Mouse (Mus musculus) liver, embryonic 13.5 days (tissue): Measurements from ENCODE around the gene Skor1. TPM values are rescaled to one million over a fixed set of nuclear protein-coding genes. Genes with fewer than 3 reads are reported as not detected.

Experiments
- ATAC-seq: fragments of 200-750 bp; cut with Nextera tagmentation; 2 replicates; pipeline ENCODE4 v1.8.0; 2017; ENCODE audit warnings: low read depth, mild to moderate bottlenecking, moderate number of reproducible peaks, moderate library complexity
- DNase-seq: peaks from one replicate; pipeline ENCODE4 v3.0.0; 2022
- H3K27ac ChIP-seq: fragments of 300-500 bp; sonication (generic); 2 replicates; pipeline ENCODE4 v1.5.1; 2015; ENCODE audit warnings: moderate library complexity, mild to moderate bottlenecking, inconsistent platforms
- H3K27me3 ChIP-seq: fragments of 300-500 bp; sonication (generic); 2 replicates; pipeline ENCODE4 v1.6.1; 2015; ENCODE audit warnings: mild to moderate bottlenecking, inconsistent platforms
- H3K36me3 ChIP-seq: fragments of 300-500 bp; sonication (generic); 2 replicates; pipeline ENCODE4 v1.6.1; 2015; ENCODE audit warnings: mild to moderate bottlenecking, inconsistent platforms
- H3K4me1 ChIP-seq: fragments of 300-500 bp; sonication (generic); replicated peaks from 2 replicates; pipeline ENCODE4 v1.6.1; 2015; ENCODE audit warnings: inconsistent platforms
- H3K4me2 ChIP-seq: fragments of 300-500 bp; sonication (generic); 2 replicates; pipeline ENCODE4 v1.6.1; 2015; ENCODE audit warnings: inconsistent platforms, mild to moderate bottlenecking, moderate library complexity
- H3K4me3 ChIP-seq: fragments of 300-500 bp; sonication (generic); replicated peaks from 2 replicates; pipeline ENCODE4 v1.5.1; 2015; ENCODE audit warnings: mild to moderate bottlenecking, inconsistent platforms
- H3K9ac ChIP-seq: fragments of 300-500 bp; sonication (generic); 2 replicates; pipeline ENCODE4 v1.6.1; 2015; ENCODE audit warnings: mild to moderate bottlenecking, inconsistent platforms
- H3K9me3 ChIP-seq: fragments of 300-500 bp; sonication (generic); replicated peaks from 2 replicates; pipeline ENCODE4 v1.6.1; 2016; ENCODE audit warnings: inconsistent platforms
- WGBS: fragments of 180-500 bp; shearing (Covaris S2); methylation state at CpG from one replicate; pipeline ENCODE4 v1.1.7; 2015; ENCODE audit not compliant: insufficient replicate concordance; 5-methylcytosine and 5-hydroxymethylcytosine counted together
- polyA plus RNA-seq: library from polyadenylated mRNA; unstranded; fragments of >200 nt; fragmentation: Nextera tagmentation; extraction: Ambion mirVana; gene quantifications from 2 replicates; pipeline ENCODE4 v1.2.1, GENCODE M21; 2015

Gene Skor1
- polyA plus RNA-seq, 1 experiment from 2014 or later: not detected

GRCm38 (mm10) chr9:63108580-63108979 lies 40.2 kb downstream of the Skor1 start:
- WGBS: 36% methylated on average over 4 of the region's 4 CpGs
- DNase-seq (no peak), ATAC-seq (no peak; the same call in 1 of the 2 replicates)
- no peaks in the 10 kb centered on the region for H3K9me3 ChIP-seq
- peak overlapping the region; percentile 48 for H3K4me3 ChIP-seq
- peak overlapping the region; percentile 55; the same call in 1 of the 2 replicates for H3K9ac ChIP-seq
- H3K4me1 ChIP-seq: 0 out of 2 replicates have a peak, but pooled peaks cover 7% of the 10 kb centered on the region
- peak overlapping the region; percentile 74 for H3K27ac ChIP-seq
- H3K27me3 ChIP-seq: peaks cover 17% of the 10 kb centered on the region
- H3K36me3 ChIP-seq: no peaks in the 10 kb centered on the region
- peak overlapping the region; percentile 57 for H3K4me2 ChIP-seq

- no peaks in the 10 kb centered on the region for H3K4me1 ChIP-seq
- WGBS: 75% methylated on average over 5 of the region's 5 CpGs
- ATAC-seq: no peak
Measured at GRCm38 (mm10) chr9:63100660-63101059, 48.1 kb downstream of the Skor1 start.

GRCm38 (mm10) chr9:63099876-63100275 lies 48.9 kb downstream of the Skor1 start:
- no peak overlapping the region for H3K9ac ChIP-seq
- no peaks in the 10 kb centered on the region for H3K27me3 ChIP-seq
- no peak overlapping the region for H3K4me3 ChIP-seq
- no peak overlapping the region for H3K4me2 ChIP-seq
- no peaks in the 10 kb centered on the region for H3K9me3 ChIP-seq
- no peak for DNase-seq
- no peaks in the 10 kb centered on the region for H3K36me3 ChIP-seq
- H3K4me1 ChIP-seq: no peaks in the 10 kb centered on the region
- ATAC-seq: no peak
- H3K27ac ChIP-seq: no peak overlapping the region

More at GRCm38 (mm10) chr9:63100660-63101059, 48.1 kb downstream of the Skor1 start:
- H3K27me3 ChIP-seq: no peaks in the 10 kb centered on the region
- no peak overlapping the region for H3K4me2 ChIP-seq
- H3K4me3 ChIP-seq: no peak overlapping the region
- no peak for DNase-seq
- H3K9me3 ChIP-seq: no peaks in the 10 kb centered on the region
- H3K9ac ChIP-seq: no peak overlapping the region
- H3K27ac ChIP-seq: no peak overlapping the region
- H3K36me3 ChIP-seq: no peaks in the 10 kb centered on the region

- Histone ChIP-seq H3K9me3 (no peaks in the 10 kb centered on the region), H3K27me3 (no peaks in the 10 kb centered on the region), H3K4me3 (no peak overlapping the region), H3K36me3 (no peaks in the 10 kb centered on the region), H3K4me1 (no peaks in the 10 kb centered on the region), H3K27ac (no peak overlapping the region), H3K9ac (no peak overlapping the region), H3K4me2 (no peak overlapping the region)
- 71% methylated on average over 4 of the region's 4 CpGs for WGBS
- DNase-seq (no peak), ATAC-seq (no peak)
Measured at GRCm38 (mm10) chr9:63099344-63099743, 49.4 kb downstream of the Skor1 start.

- Histone ChIP-seq H3K27ac (no peak overlapping the region), H3K9me3 (no peaks in the 10 kb centered on the region), H3K27me3 (no peaks in the 10 kb centered on the region), H3K9ac (no peak overlapping the region), H3K4me2 (no peak overlapping the region), H3K36me3 (no peaks in the 10 kb centered on the region), H3K4me1 (no peaks in the 10 kb centered on the region), H3K4me3 (no peak overlapping the region)
- WGBS: 60% methylated on average over 4 of the region's 4 CpGs
- ATAC-seq: no peak
- no peak for DNase-seq
Measured at GRCm38 (mm10) chr9:63098887-63099286, 49.9 kb downstream of the Skor1 start.

GRCm38 (mm10) chr9:63097204-63097603 lies 51.6 kb downstream of the Skor1 start:
- WGBS: 49% methylated on average over 1 of the region's 1 CpGs
- Histone ChIP-seq H3K9me3 (no peaks in the 10 kb centered on the region), H3K36me3 (no peaks in the 10 kb centered on the region), H3K9ac (no peak overlapping the region), H3K4me3 (no peak overlapping the region), H3K4me1 (peaks cover 4% of the 10 kb centered on the region; the same call in 1 of the 2 replicates), H3K4me2 (no peak overlapping the region), H3K27me3 (no peaks in the 10 kb centered on the region), H3K27ac (no peak overlapping the region)
- ATAC-seq (no peak), DNase-seq (no peak)

GRCm38 (mm10) chr9:63094030-63094429 lies 54.7 kb downstream of the Skor1 start:
- H3K4me2 ChIP-seq: no peak overlapping the region
- H3K36me3 ChIP-seq: no peaks in the 10 kb centered on the region
- H3K4me3 ChIP-seq: no peak overlapping the region
- WGBS: 57% methylated on average over 1 of the region's 1 CpGs
- no peaks in the 10 kb centered on the region for H3K27me3 ChIP-seq
- no peak for ATAC-seq
- peaks cover 5% of the 10 kb centered on the region for H3K4me1 ChIP-seq
- H3K27ac ChIP-seq: no peak overlapping the region
- H3K9me3 ChIP-seq: no peaks in the 10 kb centered on the region
- H3K9ac ChIP-seq: no peak overlapping the region
- DNase-seq: no peak

GRCm38 (mm10) chr9:63092567-63092966 lies 56.2 kb downstream of the Skor1 start:
- 17% methylated on average over 6 of the region's 6 CpGs for WGBS
- Histone ChIP-seq H3K36me3 (no peaks in the 10 kb centered on the region), H3K4me1 (peaks cover 5% of the 10 kb centered on the region), H3K4me3 (no peak overlapping the region; the same call in 1 of the 2 replicates), H3K27me3 (no peaks in the 10 kb centered on the region), H3K27ac (0 out of 2 replicates have a peak overlapping the region, but pooled peaks have one; percentile 18), H3K9me3 (no peaks in the 10 kb centered on the region), H3K4me2 (peak overlapping the region; percentile 44), H3K9ac (0 out of 2 replicates have a peak overlapping the region, but pooled peaks have one; percentile 9)
- DNase-seq (no peak), ATAC-seq (no peak)

- Histone ChIP-seq H3K27me3 (no peaks in the 10 kb centered on the region), H3K9ac (0 out of 2 replicates have a peak overlapping the region, but pooled peaks have one; percentile 9), H3K4me3 (peak overlapping the region; percentile 30), H3K36me3 (no peaks in the 10 kb centered on the region), H3K4me2 (peak overlapping the region; percentile 44), H3K27ac (0 out of 2 replicates have a peak overlapping the region, but pooled peaks have one; percentile 18), H3K4me1 (peaks cover 5% of the 10 kb centered on the region), H3K9me3 (no peaks in the 10 kb centered on the region)
- WGBS: 3% methylated on average over 13 of the region's 13 CpGs
- DNase-seq (no peak), ATAC-seq (peak; percentile 12; the same call in 1 of the 2 replicates)
Measured at GRCm38 (mm10) chr9:63091971-63092528, 56.7 kb downstream of the Skor1 start.

GRCm38 (mm10) chr9:63091101-63091921 lies 57.5 kb downstream of the Skor1 start:
- Histone ChIP-seq H3K36me3 (no peaks in the 10 kb centered on the region), H3K4me3 (no peak overlapping the region), H3K4me1 (peaks cover 5% of the 10 kb centered on the region), H3K9ac (no peak overlapping the region), H3K27me3 (no peaks in the 10 kb centered on the region), H3K4me2 (peak overlapping the region; percentile 44), H3K27ac (peak overlapping the region; percentile 18; the same call in 1 of the 2 replicates), H3K9me3 (no peaks in the 10 kb centered on the region)
- no peak for DNase-seq
- no peak for ATAC-seq
- 34% methylated on average over 23 of the region's 23 CpGs for WGBS

GRCm38 (mm10) chr9:63089141-63089540 lies 59.6 kb downstream of the Skor1 start:
- Histone ChIP-seq H3K4me2 (no peak overlapping the region), H3K9me3 (no peaks in the 10 kb centered on the region), H3K4me3 (no peak overlapping the region), H3K36me3 (no peaks in the 10 kb centered on the region), H3K9ac (no peak overlapping the region), H3K4me1 (peaks cover 5% of the 10 kb centered on the region), H3K27me3 (no peaks in the 10 kb centered on the region), H3K27ac (no peak overlapping the region)
- ATAC-seq (no peak), DNase-seq (no peak)
- 84% methylated on average over 4 of the region's 4 CpGs for WGBS
